Mouse (Mus musculus): ENCODE measurements around the gene Rbm41. TPM values are rescaled to one million over a fixed set of nuclear protein-coding genes. Genes with fewer than 3 reads are reported as not detected.
A peak's percentile ranks its signal among the peaks of the same experiment; 100 is the strongest.

Gene Rbm41
- 7.4 and 8.3 TPM in 2 replicates for polyA plus RNA-seq (2014; fragmentation: Nextera tagmentation; extraction: Ambion mirVana)

GRCm38 (mm10) chrX:139997740-139998690 is at the start of gene Rbm41:
Gene Rbm41, minus strand, starts transcription at chrX:139998595.
- H3K4me1 ChIP-seq (replicated peaks; ENCODE audit: control insufficient read depth, insufficient read depth, low read length): no peaks in the 10 kb centered on the region
- WGBS: 16% methylated on average over 25 of the region's 25 CpGs
- H3K4me3 ChIP-seq (replicated peaks; ENCODE audit: low read length): peak within 1 kb of the TSS; percentile 56
- peaks cover 5% of the 10 kb centered on the region; the same call in 1 of the 2 replicates for H3K36me3 ChIP-seq (replicated peaks; ENCODE audit: control insufficient read depth, insufficient read depth)
- H3K4me2 ChIP-seq (replicated peaks): peak within 1 kb of the TSS; percentile 57
- peak within 1 kb of the TSS; percentile 54; the same call in 1 of the 2 replicates for H3K27ac ChIP-seq
- peak within 1 kb of the TSS; percentile 65 for H3K9ac ChIP-seq
- ATAC-seq (ENCODE audit: low FRiP score): peak; percentile 93
- H3K9me3 ChIP-seq (ENCODE audit: control insufficient read depth, low read length): no peaks in the 10 kb centered on the region
- DNase-seq (ENCODE audit: low spot score): peak; percentile 67
- H3K27me3 ChIP-seq (ENCODE audit: control insufficient read depth, insufficient read depth, low read length): no peaks in the 10 kb centered on the region

GRCm38 (mm10) chrX:139998691-139999065 is 283 bp upstream of the Rbm41 start:
- H3K4me3 ChIP-seq (replicated peaks; ENCODE audit: low read length): peak overlapping the region; percentile 56
- H3K4me2 ChIP-seq (replicated peaks): peak overlapping the region; percentile 57; the same call in 1 of the 2 replicates

GRCm38 (mm10) chrX:139982115-139982514 is 16.3 kb downstream of the Rbm41 start:
- ATAC-seq (ENCODE audit: low FRiP score) (no peak), DNase-seq (ENCODE audit: low spot score) (no peak)
- no peak overlapping the region for H3K4me2 ChIP-seq (replicated peaks)
- H3K4me1 ChIP-seq (replicated peaks; ENCODE audit: control insufficient read depth, insufficient read depth, low read length): no peaks in the 10 kb centered on the region
- no peaks in the 10 kb centered on the region for H3K27me3 ChIP-seq (ENCODE audit: control insufficient read depth, insufficient read depth, low read length)
- no peak overlapping the region for H3K9ac ChIP-seq
- WGBS: 83% methylated on average over 5 of the region's 5 CpGs
- H3K36me3 ChIP-seq (replicated peaks; ENCODE audit: control insufficient read depth, insufficient read depth): no peaks in the 10 kb centered on the region
- no peak overlapping the region for H3K27ac ChIP-seq
- H3K9me3 ChIP-seq (ENCODE audit: control insufficient read depth, low read length): no peaks in the 10 kb centered on the region
- H3K4me3 ChIP-seq (replicated peaks; ENCODE audit: low read length): no peak overlapping the region

More at GRCm38 (mm10) chrX:139998691-139999065, 283 bp upstream of the Rbm41 start:
- Histone ChIP-seq H3K9me3 (ENCODE audit: control insufficient read depth, low read length) (no peaks in the 10 kb centered on the region), H3K4me1 (replicated peaks; ENCODE audit: control insufficient read depth, insufficient read depth, low read length) (no peaks in the 10 kb centered on the region), H3K27ac (no peak overlapping the region), H3K36me3 (replicated peaks; ENCODE audit: control insufficient read depth, insufficient read depth) (0 out of 2 replicates have a peak, but pooled peaks cover 5% of the 10 kb centered on the region), H3K9ac (peak overlapping the region; percentile 20; the same call in 1 of the 2 replicates), H3K27me3 (ENCODE audit: control insufficient read depth, insufficient read depth, low read length) (no peaks in the 10 kb centered on the region)
- ATAC-seq (ENCODE audit: low FRiP score) (peak; percentile 31; the same call in 1 of the 2 replicates), DNase-seq (ENCODE audit: low spot score) (no peak)
- WGBS: 79% methylated on average over 4 of the region's 4 CpGs

- no peak overlapping the region for H3K4me3 ChIP-seq (replicated peaks; ENCODE audit: low read length)
- H3K4me2 ChIP-seq (replicated peaks): no peak overlapping the region
- DNase-seq (ENCODE audit: low spot score) (no peak), ATAC-seq (ENCODE audit: low FRiP score) (no peak)
- WGBS: 100% methylated on average over 1 of the region's 1 CpGs
- no peak overlapping the region for H3K27ac ChIP-seq
- H3K9ac ChIP-seq: no peak overlapping the region
- no peaks in the 10 kb centered on the region for H3K4me1 ChIP-seq (replicated peaks; ENCODE audit: control insufficient read depth, insufficient read depth, low read length)
- no peaks in the 10 kb centered on the region for H3K36me3 ChIP-seq (replicated peaks; ENCODE audit: control insufficient read depth, insufficient read depth)
- no peaks in the 10 kb centered on the region for H3K9me3 ChIP-seq (ENCODE audit: control insufficient read depth, low read length)
- no peaks in the 10 kb centered on the region for H3K27me3 ChIP-seq (ENCODE audit: control insufficient read depth, insufficient read depth, low read length)
Measured at GRCm38 (mm10) chrX:139933507-139933906, 64.9 kb downstream of the Rbm41 start.

GRCm38 (mm10) chrX:139932472-139932871 is 65.9 kb downstream of the Rbm41 start:
- Histone ChIP-seq H3K36me3 (replicated peaks; ENCODE audit: control insufficient read depth, insufficient read depth) (no peaks in the 10 kb centered on the region), H3K27ac (no peak overlapping the region), H3K9ac (no peak overlapping the region), H3K4me1 (replicated peaks; ENCODE audit: control insufficient read depth, insufficient read depth, low read length) (no peaks in the 10 kb centered on the region), H3K27me3 (ENCODE audit: control insufficient read depth, insufficient read depth, low read length) (no peaks in the 10 kb centered on the region), H3K4me2 (replicated peaks) (no peak overlapping the region), H3K4me3 (replicated peaks; ENCODE audit: low read length) (no peak overlapping the region), H3K9me3 (ENCODE audit: control insufficient read depth, low read length) (no peaks in the 10 kb centered on the region)
- peak; percentile 27 for DNase-seq (ENCODE audit: low spot score)
- 56% methylated on average over 3 of the region's 3 CpGs for WGBS
- no peak for ATAC-seq (ENCODE audit: low FRiP score)

GRCm38 (mm10) chrX:139920572-139920971 is 77.8 kb downstream of the Rbm41 start:
- Histone ChIP-seq H3K27ac (no peak overlapping the region), H3K4me3 (replicated peaks; ENCODE audit: low read length) (no peak overlapping the region), H3K4me1 (replicated peaks; ENCODE audit: control insufficient read depth, insufficient read depth, low read length) (no peaks in the 10 kb centered on the region), H3K9me3 (ENCODE audit: control insufficient read depth, low read length) (no peaks in the 10 kb centered on the region), H3K9ac (no peak overlapping the region), H3K27me3 (ENCODE audit: control insufficient read depth, insufficient read depth, low read length) (no peaks in the 10 kb centered on the region), H3K4me2 (replicated peaks) (no peak overlapping the region), H3K36me3 (replicated peaks; ENCODE audit: control insufficient read depth, insufficient read depth) (no peaks in the 10 kb centered on the region)
- no peak for DNase-seq (ENCODE audit: low spot score)
- WGBS: 85% methylated on average over 4 of the region's 4 CpGs
- ATAC-seq (ENCODE audit: low FRiP score): no peak

GRCm38 (mm10) chrX:139891387-139891786 is 107.0 kb downstream of the Rbm41 start:
- H3K9ac ChIP-seq: no peak overlapping the region
- no peak for ATAC-seq (ENCODE audit: low FRiP score)
- no peak overlapping the region for H3K27ac ChIP-seq
- H3K36me3 ChIP-seq (replicated peaks; ENCODE audit: control insufficient read depth, insufficient read depth): no peaks in the 10 kb centered on the region
- 79% methylated on average over 1 of the region's 1 CpGs for WGBS
- no peaks in the 10 kb centered on the region for H3K9me3 ChIP-seq (ENCODE audit: control insufficient read depth, low read length)
- H3K27me3 ChIP-seq (ENCODE audit: control insufficient read depth, insufficient read depth, low read length): no peaks in the 10 kb centered on the region; the same call in 1 of the 2 replicates
- no peak overlapping the region for H3K4me3 ChIP-seq (replicated peaks; ENCODE audit: low read length)
- no peaks in the 10 kb centered on the region for H3K4me1 ChIP-seq (replicated peaks; ENCODE audit: control insufficient read depth, insufficient read depth, low read length)
- no peak for DNase-seq (ENCODE audit: low spot score)
- no peak overlapping the region for H3K4me2 ChIP-seq (replicated peaks)

- no peak overlapping the region for H3K4me3 ChIP-seq (replicated peaks; ENCODE audit: low read length)
- no peaks in the 10 kb centered on the region for H3K4me1 ChIP-seq (replicated peaks; ENCODE audit: control insufficient read depth, insufficient read depth, low read length)
- DNase-seq (ENCODE audit: low spot score) (no peak), ATAC-seq (ENCODE audit: low FRiP score) (no peak)
- no peak overlapping the region for H3K9ac ChIP-seq
- H3K27ac ChIP-seq: no peak overlapping the region
- H3K9me3 ChIP-seq (ENCODE audit: control insufficient read depth, low read length): no peaks in the 10 kb centered on the region
- no peaks in the 10 kb centered on the region for H3K36me3 ChIP-seq (replicated peaks; ENCODE audit: control insufficient read depth, insufficient read depth)
- no peak overlapping the region for H3K4me2 ChIP-seq (replicated peaks)
- H3K27me3 ChIP-seq (ENCODE audit: control insufficient read depth, insufficient read depth, low read length): peaks cover 3% of the 10 kb centered on the region; the same call in 1 of the 2 replicates
Measured at GRCm38 (mm10) chrX:139883221-139883620, 115.2 kb downstream of the Rbm41 start.

GRCm38 (mm10) chrX:139877936-139878335 is 120.5 kb downstream of the Rbm41 start:
- H3K9ac ChIP-seq: no peak overlapping the region
- no peak for ATAC-seq (ENCODE audit: low FRiP score)
- H3K36me3 ChIP-seq (replicated peaks; ENCODE audit: control insufficient read depth, insufficient read depth): no peaks in the 10 kb centered on the region
- H3K27me3 ChIP-seq (ENCODE audit: control insufficient read depth, insufficient read depth, low read length): peaks cover 16% of the 10 kb centered on the region; the same call in 1 of the 2 replicates
- 27% methylated on average over 3 of the region's 3 CpGs for whole genome bisulfite sequencing
- DNase-seq (ENCODE audit: low spot score): no peak
- H3K27ac ChIP-seq: no peak overlapping the region
- H3K4me1 ChIP-seq (replicated peaks; ENCODE audit: control insufficient read depth, insufficient read depth, low read length): no peaks in the 10 kb centered on the region
- no peak overlapping the region for H3K4me2 ChIP-seq (replicated peaks)
- no peak overlapping the region for H3K4me3 ChIP-seq (replicated peaks; ENCODE audit: low read length)
- no peaks in the 10 kb centered on the region for H3K9me3 ChIP-seq (ENCODE audit: control insufficient read depth, low read length)

All from hindbrain, embryonic 14.5 days (tissue).